Mouse (Mus musculus) MEL (cell line): Measurements from ENCODE around the gene Alx3.

ENCODE experiments used
- BHLHE40 ChIP-seq: IDR thresholded peaks from 2 replicates; pipeline ENCODE4 v1.6.1; 2012; ENCODE audit warnings: low read depth, mild to moderate bottlenecking, inconsistent platforms, low read length, improper control_type of control experiment, borderline replicate concordance
- CHD1 ChIP-seq: IDR thresholded peaks from 2 replicates; pipeline ENCODE4 v1.6.1; 2012; ENCODE audit warnings: low read depth, mild to moderate bottlenecking, inconsistent platforms, low read length, improper control_type of control experiment
- CTCF ChIP-seq, 3 experiments: IDR thresholded peaks in 2 of 3; conservative IDR thresholded peaks in 1 of 3; 2 replicates each; pipeline ENCODE4 v1.5.1; 2011 to 2012; ENCODE audit warnings: low read length in 3 of 3, low read depth in 2 of 3, mild to moderate bottlenecking in 2 of 3, improper control_type of control experiment in 1 of 3, inconsistent platforms in 1 of 3, mixed read lengths in 1 of 3, moderate library complexity in 1 of 3; ENCODE audit not compliant: control insufficient read depth in 1 of 3, insufficient read depth in 1 of 3, poor library complexity in 1 of 3, severe bottlenecking in 1 of 3
- EP300 ChIP-seq, 2 experiments: IDR thresholded peaks; 2 replicates each; pipeline ENCODE4 v1.6.1; 2011; ENCODE audit warnings: improper control_type of control experiment in 2 of 2, low read length in 2 of 2, low read depth in 1 of 2, mild to moderate bottlenecking in 1 of 2
- ETS1 ChIP-seq: IDR thresholded peaks from 2 replicates; pipeline ENCODE4 v1.6.1; 2012; ENCODE audit warnings: low read depth, mild to moderate bottlenecking, inconsistent platforms, low read length, improper control_type of control experiment, moderate library complexity
- MAX ChIP-seq: IDR thresholded peaks from 2 replicates; pipeline ENCODE4 v1.6.1; 2011; ENCODE audit warnings: low read length, improper control_type of control experiment
- MYC ChIP-seq: IDR thresholded peaks from 2 replicates; pipeline ENCODE4 v1.6.1; 2011; ENCODE audit warnings: low read depth, mild to moderate bottlenecking, low read length, improper control_type of control experiment, moderate library complexity
- POLR2A ChIP-seq, 2 experiments: IDR thresholded peaks; 2 replicates each; pipeline ENCODE4 v1.6.1; 2011 to 2012; ENCODE audit warnings: low read length in 2 of 2, mild to moderate bottlenecking in 2 of 2, control low read depth in 1 of 2, improper control_type of control experiment in 1 of 2, low read depth in 1 of 2, moderate library complexity in 1 of 2; ENCODE audit not compliant: control insufficient read depth in 1 of 2, insufficient read depth in 1 of 2, poor library complexity in 1 of 2
- POLR2AphosphoS2 ChIP-seq: IDR thresholded peaks from 2 replicates; pipeline ENCODE4 v1.6.1; 2011; ENCODE audit warnings: low read length, improper control_type of control experiment
- TAL1 ChIP-seq: IDR thresholded peaks from 2 replicates; pipeline ENCODE4 v1.6.1; 2012; ENCODE audit warnings: mild to moderate bottlenecking, inconsistent platforms, low read length, moderate library complexity, mixed read lengths
- TBP ChIP-seq: IDR thresholded peaks from 2 replicates; pipeline ENCODE4 v1.8.0; 2011; ENCODE audit warnings: low read depth, low read length, improper control_type of control experiment
- USF2 ChIP-seq, 2 experiments: IDR thresholded peaks; 2 replicates each; pipeline ENCODE4 v1.6.1; 2011 to 2012; ENCODE audit warnings: improper control_type of control experiment in 2 of 2, low read length in 2 of 2, borderline replicate concordance in 1 of 2, inconsistent platforms in 1 of 2, low read depth in 1 of 2, mild to moderate bottlenecking in 1 of 2; ENCODE audit not compliant: insufficient read depth in 1 of 2
- ZC3H11A ChIP-seq: IDR thresholded peaks from 2 replicates; pipeline ENCODE4 v1.6.1; 2012; ENCODE audit warnings: low read depth, mild to moderate bottlenecking, inconsistent platforms, low read length, improper control_type of control experiment

GRCm38 (mm10) chr3:107646947-107647346, 52.1 kb downstream of the Alx3 start:
- no peak for TF ChIP-seq EP300 (IDR thresholded peaks at IDR 0.05; ENCODE audit: low read depth in 1 of 2, low read length in 2 of 2)
- TF ChIP-seq CHD1, result no peak
- no peak for TF ChIP-seq POLR2A (IDR thresholded peaks at IDR 0.05; ENCODE audit: control insufficient read depth in 1 of 2, insufficient read depth in 1 of 2, low read depth in 1 of 2, low read length in 2 of 2, poor library complexity in 1 of 2)
- no peak for TF ChIP-seq CTCF (IDR thresholded peaks at IDR 0.05 in 2 of 3, conservative IDR thresholded peaks at IDR 0.05 in 1 of 3; ENCODE audit: control insufficient read depth in 1 of 3, insufficient read depth in 1 of 3, low read depth in 2 of 3, low read length in 3 of 3, poor library complexity in 1 of 3, severe bottlenecking in 1 of 3)
- no peak for TF ChIP-seq USF2 (IDR thresholded peaks at IDR 0.05; ENCODE audit: borderline replicate concordance in 1 of 2, insufficient read depth in 1 of 2, low read depth in 1 of 2, low read length in 2 of 2)
- no peak for TF ChIP-seq POLR2AphosphoS2
- TF ChIP-seq TBP, result no peak
- TF ChIP-seq MYC, result no peak
- TF ChIP-seq BHLHE40, result no peak
- TF ChIP-seq ETS1, result no peak
- no peak for TF ChIP-seq MAX
- no peak for TF ChIP-seq TAL1
- TF ChIP-seq ZC3H11A, result no peak
